Mouse (Mus musculus): Measurements from ENCODE around the gene March11.

March11 gene

GRCm38 (mm10) chr15:26344329-26344728, 35.5 kb downstream of the March11 start:
- in situ Hi-C loops (cut with MboI; ENCODE audit: low pct_unique_long_range_greater_than_20kb in 1 of 2, low sequenced_read_pairs in 2 of 2, unreplicated experiment in 1 of 2): no loop called here

DNA sequence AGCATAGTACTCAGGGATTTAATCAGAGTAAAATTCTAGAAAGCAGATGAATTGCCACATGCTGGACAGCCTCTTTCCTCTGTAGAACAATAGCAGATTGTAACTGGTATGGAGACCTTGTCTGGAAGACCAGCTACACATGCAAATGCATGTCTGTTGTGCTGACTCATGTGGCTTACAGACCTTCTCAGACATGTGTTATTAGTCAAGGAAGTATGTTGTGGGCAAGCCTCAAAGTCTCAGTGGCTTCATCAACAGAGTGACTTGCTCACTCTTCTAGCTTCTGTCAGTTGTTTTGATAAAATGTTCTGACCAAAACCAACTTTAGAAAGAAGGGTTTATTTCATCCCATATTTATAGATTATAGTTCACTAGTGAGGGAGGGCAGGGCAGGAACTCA, 44.8 kb downstream of the March11 start:
- in situ Hi-C loops (cut with MboI; ENCODE audit: low pct_unique_long_range_greater_than_20kb in 1 of 2, low sequenced_read_pairs in 2 of 2, unreplicated experiment in 1 of 2): no loop called here

GRCm38 (mm10) chr15:26365344-26365743, 56.5 kb downstream of the March11 start:
- in situ Hi-C loops (cut with MboI; ENCODE audit: low pct_unique_long_range_greater_than_20kb in 1 of 2, low sequenced_read_pairs in 2 of 2, unreplicated experiment in 1 of 2): no loop called here

- in situ Hi-C loops (cut with MboI; ENCODE audit: low pct_unique_long_range_greater_than_20kb in 1 of 2, low sequenced_read_pairs in 2 of 2, unreplicated experiment in 1 of 2): no loop called here
These were observed 57.7 kb downstream of the March11 start for GRCm38 (mm10) chr15:26366511-26366910.

GRCm38 (mm10) chr15:26373759-26374158, 64.9 kb downstream of the March11 start:
- in situ Hi-C loops (cut with MboI; ENCODE audit: low pct_unique_long_range_greater_than_20kb in 1 of 2, low sequenced_read_pairs in 2 of 2, unreplicated experiment in 1 of 2): no loop called here

- in situ Hi-C loops (cut with MboI; ENCODE audit: low pct_unique_long_range_greater_than_20kb in 1 of 2, low sequenced_read_pairs in 2 of 2, unreplicated experiment in 1 of 2): no loop called here
These were observed 65.4 kb downstream of the March11 start for GRCm38 (mm10) chr15:26374232-26374631.

DNA sequence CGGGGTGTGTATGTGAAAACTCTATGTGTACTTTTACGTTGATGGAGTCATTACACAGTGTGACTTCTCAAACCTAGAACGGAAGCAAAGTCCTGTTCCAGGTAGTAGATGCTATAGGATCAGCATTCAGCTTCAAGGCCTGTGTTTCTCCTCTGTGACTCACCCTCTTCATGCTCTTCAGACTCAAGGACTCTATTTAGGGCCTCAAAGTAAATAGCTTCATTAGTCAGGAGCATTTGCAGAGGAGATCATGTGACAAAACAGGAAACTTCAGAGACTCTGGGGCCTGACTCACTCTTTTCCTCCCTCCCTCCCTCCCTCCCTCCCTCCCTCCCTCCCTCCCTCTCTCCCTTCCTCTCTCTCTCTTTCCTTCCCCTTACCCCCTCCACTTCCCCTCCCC, 66.1 kb downstream of the March11 start:
- in situ Hi-C loops (cut with MboI; ENCODE audit: low pct_unique_long_range_greater_than_20kb in 1 of 2, low sequenced_read_pairs in 2 of 2, unreplicated experiment in 1 of 2): no loop called here

- in situ Hi-C loops (cut with MboI; ENCODE audit: low pct_unique_long_range_greater_than_20kb in 1 of 2, low sequenced_read_pairs in 2 of 2, unreplicated experiment in 1 of 2): no loop called here
These were observed 68.5 kb downstream of the March11 start for GRCm38 (mm10) chr15:26377355-26377754.

- in situ Hi-C loops (cut with MboI; ENCODE audit: low pct_unique_long_range_greater_than_20kb in 1 of 2, low sequenced_read_pairs in 2 of 2, unreplicated experiment in 1 of 2): no loop called here
These were observed 70.0 kb downstream of the March11 start for GRCm38 (mm10) chr15:26378879-26379278.

DNA sequence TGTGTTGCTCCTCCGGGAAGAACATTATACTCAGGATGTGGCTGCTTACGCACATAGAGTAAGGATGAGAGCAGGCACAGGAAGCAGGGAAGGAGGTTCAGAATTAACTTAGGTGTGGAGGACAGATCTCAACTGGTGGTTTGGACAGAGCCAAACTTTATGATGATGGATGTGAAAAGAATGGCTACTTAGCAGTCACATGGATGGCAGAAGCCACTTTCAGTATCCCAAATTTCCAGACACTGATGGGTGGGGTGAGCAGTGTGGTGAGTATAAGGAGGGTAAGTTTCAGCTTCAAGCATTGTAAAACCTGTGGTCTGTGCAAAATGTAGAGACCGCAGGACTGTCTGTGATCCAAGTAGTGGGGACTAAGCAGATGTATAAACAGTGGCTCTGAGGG, 71.0 kb downstream of the March11 start:
- in situ Hi-C loops (cut with MboI; ENCODE audit: low pct_unique_long_range_greater_than_20kb in 1 of 2, low sequenced_read_pairs in 2 of 2, unreplicated experiment in 1 of 2): no loop called here

DNA sequence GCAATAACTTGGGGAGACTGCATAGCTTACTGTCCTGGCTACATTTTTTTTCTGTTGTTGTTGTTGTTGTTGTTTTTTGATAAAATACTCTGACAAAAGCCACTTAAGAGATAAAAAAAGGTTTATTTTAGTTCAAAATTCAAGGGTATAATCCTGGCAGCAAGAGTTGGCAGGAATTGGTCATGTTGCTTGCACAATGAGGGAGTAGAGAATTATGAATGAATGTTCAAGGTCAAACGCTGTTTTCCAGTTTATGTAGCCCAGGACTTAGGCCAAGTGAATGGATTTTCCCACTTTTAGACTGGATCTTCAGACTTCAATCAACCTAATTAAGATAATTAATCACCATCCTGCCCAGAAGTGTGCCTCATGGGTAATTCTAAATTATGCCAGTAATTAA, 72.0 kb downstream of the March11 start:
- in situ Hi-C loops (cut with MboI; ENCODE audit: low pct_unique_long_range_greater_than_20kb in 1 of 2, low sequenced_read_pairs in 2 of 2, unreplicated experiment in 1 of 2): no loop called here

DNA sequence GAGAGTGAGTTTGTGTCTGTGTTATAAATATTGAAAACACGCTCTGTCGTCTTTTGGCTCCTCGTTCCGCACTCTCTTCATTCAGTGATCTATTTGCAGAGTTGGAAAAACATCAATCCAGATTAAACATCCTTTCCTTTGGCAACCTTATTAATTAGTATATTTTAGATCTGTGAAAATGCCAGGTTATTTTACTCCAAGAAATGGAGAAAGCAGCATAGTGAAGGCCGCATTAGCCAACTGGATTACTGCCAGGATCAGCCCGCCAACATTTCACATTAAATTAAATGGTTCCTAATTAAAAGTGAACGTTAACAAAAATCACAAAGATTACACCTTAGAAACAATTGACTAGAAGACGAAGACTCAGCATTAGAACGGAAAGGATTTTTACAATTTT, 81.2 kb downstream of the March11 start:
- in situ Hi-C loops (cut with MboI; ENCODE audit: low pct_unique_long_range_greater_than_20kb in 1 of 2, low sequenced_read_pairs in 2 of 2, unreplicated experiment in 1 of 2): no loop called here

DNA sequence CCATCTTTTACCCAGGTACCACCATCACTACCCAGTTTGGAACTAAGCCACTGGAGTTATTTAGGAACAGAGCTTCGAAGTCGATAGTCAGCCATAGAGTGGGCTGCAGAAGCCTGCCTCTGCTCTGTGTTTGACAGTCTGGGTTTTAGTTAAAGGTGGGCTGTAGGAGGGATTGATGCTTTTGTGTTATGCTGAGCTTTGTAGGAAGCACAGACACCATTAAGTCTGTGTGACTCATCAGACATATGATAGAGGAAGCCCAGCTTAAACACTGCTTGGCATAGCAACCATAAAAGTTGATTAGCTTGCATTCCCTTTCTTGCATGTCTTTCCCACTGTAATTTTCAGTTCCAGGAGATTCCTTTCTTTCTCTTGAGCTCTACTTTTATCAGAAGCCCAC, 87.7 kb downstream of the March11 start:
- in situ Hi-C loops (cut with MboI; ENCODE audit: low pct_unique_long_range_greater_than_20kb in 1 of 2, low sequenced_read_pairs in 2 of 2, unreplicated experiment in 1 of 2): no loop called here

DNA sequence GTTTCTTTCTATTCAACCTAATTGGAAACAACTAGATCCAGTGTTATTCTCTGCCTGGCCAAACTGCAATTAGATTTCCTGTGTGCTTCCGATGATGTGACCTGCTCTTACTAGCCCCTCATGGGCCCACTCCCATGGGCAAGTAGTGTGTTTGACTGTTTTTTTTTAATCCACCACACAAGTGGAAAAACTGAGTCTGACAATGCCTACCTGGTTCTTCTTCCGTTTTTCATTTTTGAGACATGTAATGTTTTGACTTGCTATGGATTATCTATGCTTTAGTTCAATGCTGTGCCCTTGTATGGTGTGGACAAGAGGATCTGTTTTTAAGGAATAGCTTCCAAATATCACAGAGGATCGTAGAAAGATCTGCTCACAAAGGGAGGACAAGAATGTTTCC, 116.4 kb downstream of the March11 start:
- in situ Hi-C loops (cut with MboI; ENCODE audit: low pct_unique_long_range_greater_than_20kb in 1 of 2, low sequenced_read_pairs in 2 of 2, unreplicated experiment in 1 of 2): no loop called here

- in situ Hi-C loops (cut with MboI; ENCODE audit: low pct_unique_long_range_greater_than_20kb in 1 of 2, low sequenced_read_pairs in 2 of 2, unreplicated experiment in 1 of 2): no loop called here
These were observed 117.4 kb downstream of the March11 start for GRCm38 (mm10) chr15:26426231-26426630.

DNA sequence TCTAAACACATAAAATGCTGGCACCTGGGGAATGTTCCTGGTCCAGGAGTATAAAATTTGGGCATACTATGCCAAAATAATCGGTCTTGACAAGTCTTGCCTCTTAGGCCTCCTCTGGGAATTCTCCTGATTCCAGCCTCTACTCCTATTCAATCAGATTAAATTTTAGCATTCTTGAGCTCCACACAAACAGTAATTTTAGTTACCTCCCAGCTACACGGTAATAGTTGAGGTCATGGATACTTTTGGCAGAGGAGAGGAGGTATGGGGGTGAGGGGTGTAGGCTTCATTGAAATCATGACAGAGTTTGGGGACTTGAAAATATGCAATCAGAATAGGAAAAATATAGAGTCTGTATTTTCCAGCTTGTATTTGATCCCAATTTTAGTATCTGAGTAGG, 121.7 kb downstream of the March11 start:
- in situ Hi-C loops (cut with MboI; ENCODE audit: low pct_unique_long_range_greater_than_20kb in 1 of 2, low sequenced_read_pairs in 2 of 2, unreplicated experiment in 1 of 2): no loop called here

DNA sequence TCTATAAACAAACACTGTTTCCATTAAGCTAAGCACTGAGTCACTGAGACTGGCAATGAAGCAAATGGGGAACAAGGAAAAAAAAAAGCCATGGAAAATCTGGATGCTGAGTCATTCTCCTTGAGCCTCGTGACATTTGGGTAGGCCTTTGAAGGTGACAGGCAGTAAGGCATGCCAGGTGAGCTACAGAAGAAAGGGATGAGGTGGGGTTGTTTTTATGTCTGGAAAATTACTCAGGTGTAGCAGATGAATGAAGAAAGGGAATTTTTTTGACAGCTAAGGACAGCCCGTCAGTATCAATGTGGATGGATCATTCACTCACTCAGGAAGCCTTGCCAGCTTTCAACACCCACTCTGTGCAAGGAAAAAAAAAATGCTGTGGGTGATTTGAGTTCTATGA, 123.8 kb downstream of the March11 start:
- in situ Hi-C loops (cut with MboI; ENCODE audit: low pct_unique_long_range_greater_than_20kb in 1 of 2, low sequenced_read_pairs in 2 of 2, unreplicated experiment in 1 of 2): no loop called here

DNA sequence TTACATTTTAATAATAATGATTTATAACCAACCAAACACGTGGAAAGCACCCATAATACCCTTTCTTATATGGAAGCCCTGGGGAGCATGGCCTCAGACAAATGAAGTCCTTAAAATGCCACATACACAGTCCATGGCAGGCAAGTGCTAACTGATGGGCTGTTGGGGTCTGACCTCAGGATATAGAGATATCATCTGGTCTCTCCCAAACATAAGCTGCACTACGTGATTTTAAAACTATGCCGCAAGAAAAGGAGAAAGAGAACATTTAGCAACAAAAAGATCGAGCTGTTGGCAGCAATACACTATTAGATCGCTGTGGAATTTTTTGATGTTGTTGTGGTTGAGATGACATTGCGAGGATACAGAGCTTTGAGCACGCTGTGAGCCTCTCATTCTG, 126.9 kb downstream of the March11 start:
- in situ Hi-C loops (cut with MboI; ENCODE audit: low pct_unique_long_range_greater_than_20kb in 1 of 2, low sequenced_read_pairs in 2 of 2, unreplicated experiment in 1 of 2): no loop called here

GRCm38 (mm10) chr15:26437113-26437512, 128.3 kb downstream of the March11 start:
- in situ Hi-C loops (cut with MboI; ENCODE audit: low pct_unique_long_range_greater_than_20kb in 1 of 2, low sequenced_read_pairs in 2 of 2, unreplicated experiment in 1 of 2): no loop called here

All from mouse embryonic stem cell (cell line).